Mouse (Mus musculus): ENCODE results near the gene Zfp286.

GRCm38 (mm10) chr11:62815438-62815837 is 26.2 kb upstream of the Zfp286 start:
- TF ChIP-seq ZMIZ1 (IDR thresholded peaks at IDR 0.05; ENCODE audit: low read depth, low read length): no peak
- TF ChIP-seq EP300 (IDR thresholded peaks at IDR 0.05; ENCODE audit: low read depth in 1 of 2, low read length in 2 of 2): no peak
- TF ChIP-seq UBTF (IDR thresholded peaks at IDR 0.05; ENCODE audit: borderline replicate concordance, insufficient read depth, low read depth, low read length): no peak
- no peak for TF ChIP-seq POLR2A (IDR thresholded peaks at IDR 0.05; ENCODE audit: control insufficient read depth in 1 of 2, insufficient read depth in 1 of 2, low read depth in 1 of 2, low read length in 2 of 2, poor library complexity in 1 of 2)
- TF ChIP-seq NRF1 (IDR thresholded peaks at IDR 0.05; ENCODE audit: insufficient read depth, low read depth, low read length, poor library complexity, severe bottlenecking): no peak
- no peak for TF ChIP-seq CTCF (IDR thresholded peaks at IDR 0.05 in 2 of 3, conservative IDR thresholded peaks at IDR 0.05 in 1 of 3; ENCODE audit: control insufficient read depth in 1 of 3, insufficient read depth in 1 of 3, low read depth in 2 of 3, low read length in 3 of 3, poor library complexity in 1 of 3, severe bottlenecking in 1 of 3)
- no peak for TF ChIP-seq CHD2 (IDR thresholded peaks at IDR 0.05; ENCODE audit: low read length)
- no peak for TF ChIP-seq TBP (IDR thresholded peaks at IDR 0.05; ENCODE audit: low read depth, low read length)
- TF ChIP-seq TCF12 (IDR thresholded peaks at IDR 0.05; ENCODE audit: low read depth, low read length): no peak
